Mouse (Mus musculus) left cerebral cortex, postnatal 4 days (tissue): Measurements from ENCODE around the gene Ift80. TPM values are rescaled to one million over a fixed set of nuclear protein-coding genes. Genes with fewer than 3 reads are reported as not detected.
"Not testable (repeated sequence)": the region's sequence is repeated elsewhere in the genome, so short reads cannot be mapped to it uniquely, and the experiment has no call there.

Experiments used
- DNase-seq: peaks from one replicate; pipeline ENCODE4 v3.0.0-alpha.2; 2022
- intact Hi-C: fragments of 180-260 bp; cut with DNase I; formaldehyde crosslinking; loops from one replicate; pipeline ENCODE4 v1.15.1; 2025
- total RNA-seq, 2 experiments: library from RNA; stranded (reverse); gene quantifications; 2 replicates each; pipeline ENCODE4 v1.2.3; 2021

The Ift80 gene
- 10 to 100 TPM in 1 of 2 experiments, 1 to 10 TPM in 1; 9.3 to 10.4 TPM for total RNA-seq

- intact Hi-C loops = no loop called here
- peak; percentile 98 for DNase-seq
Observed at GRCm38 (mm10) chr3:69004437-69005337, at the start of gene Ift80, which contains the start of gene Smc4. Ift80 (minus strand) TSS chr3:69004570. Smc4 (plus strand) TSS chr3:69004738.

GRCm38 (mm10) chr3:69051894-69052293 is 47.5 kb upstream of the Ift80 start:
- DNase-seq = no peak
- intact Hi-C loops = no loop called here

GRCm38 (mm10) chr3:69049011-69049410 is 44.6 kb upstream of the Ift80 start:
- intact Hi-C loops = no loop called here
- DNase-seq = no peak

GRCm38 (mm10) chr3:69047684-69048083 is 43.3 kb upstream of the Ift80 start:
- intact Hi-C loops = no loop called here
- DNase-seq = no peak

- DNase-seq = no peak
- intact Hi-C loops = no loop called here
Observed at GRCm38 (mm10) chr3:69046509-69046908, 42.1 kb upstream of the Ift80 start.

GRCm38 (mm10) chr3:69045750-69046149 is 41.4 kb upstream of the Ift80 start:
- intact Hi-C loops = no loop called here
- no peak for DNase-seq

GRCm38 (mm10) chr3:69045400-69045703 is 41.0 kb upstream of the Ift80 start:
- intact Hi-C loops = no loop called here
- DNase-seq = no peak

- DNase-seq = peak; percentile 94
- intact Hi-C loops = no loop called here
Observed at GRCm38 (mm10) chr3:69044645-69045399, 40.5 kb upstream of the Ift80 start, which contains the start of gene Trim59. Trim59 (minus strand) TSS chr3:69044755.

- intact Hi-C loops = no loop called here
- DNase-seq = no peak
Observed at GRCm38 (mm10) chr3:69044167-69044591, 39.8 kb upstream of the Ift80 start.

GRCm38 (mm10) chr3:69041298-69041697 is 36.9 kb upstream of the Ift80 start:
- no peak for DNase-seq
- intact Hi-C loops = no loop called here

GRCm38 (mm10) chr3:69040105-69040504 is 35.7 kb upstream of the Ift80 start:
- intact Hi-C loops = no loop called here
- DNase-seq = no peak

GRCm38 (mm10) chr3:69026133-69026783 is 21.9 kb upstream of the Ift80 start:
- intact Hi-C loops = no loop called here
- no peak for DNase-seq

GRCm38 (mm10) chr3:69020764-69021163 is 16.4 kb upstream of the Ift80 start:
- intact Hi-C loops = no loop called here
- DNase-seq = no peak

GRCm38 (mm10) chr3:69020285-69020684 is 15.9 kb upstream of the Ift80 start:
- no peak for DNase-seq
- intact Hi-C loops = no loop called here

GRCm38 (mm10) chr3:69018635-69019034 is 14.3 kb upstream of the Ift80 start:
- DNase-seq, intact Hi-C loops: not testable (repeated sequence)

GRCm38 (mm10) chr3:69017181-69017580 is 12.8 kb upstream of the Ift80 start:
- intact Hi-C loops = no loop called here
- no peak for DNase-seq

GRCm38 (mm10) chr3:69008873-69009272 is 4.5 kb upstream of the Ift80 start:
- no peak for DNase-seq
- intact Hi-C loops = no loop called here

GRCm38 (mm10) chr3:69006246-69006760 is 1.9 kb upstream of the Ift80 start:
- DNase-seq = no peak
- intact Hi-C loops = no loop called here

- intact Hi-C loops = no loop called here
- DNase-seq = peak; percentile 57
Observed at GRCm38 (mm10) chr3:69005338-69006245, 1.2 kb upstream of the Ift80 start.

GRCm38 (mm10) chr3:69004055-69004436 is 324 bp downstream of the Ift80 start:
- intact Hi-C loops = no loop called here
- DNase-seq = no peak
